16 mouse cellular contexts compared by ENCODE assay signal in genomic region chr9:23533870-23534269, GRCm38 (mm10).
DNase-seq lines count a peak whose midpoint lies in the region; ATAC-seq and TF ChIP-seq lines count a peak whose summit lies in the region.
"Had no signal": no experiment of that assay in that cellular context is flagged by ENCODE, and none has a peak within 500 bp of the region (broad histone marks: within the 10 kb centered on the region; RNA-seq: fewer than 3 reads in every experiment).

No protein-coding gene starts in this region.

- peak; percentile 82 for ATAC-seq in common myeloid progenitor, adult 5-6 weeks (replicated peaks; ENCODE audit: low read depth, poor library complexity, severe bottlenecking)
- no peak for ATAC-seq in hindbrain, embryonic 11.5 days (ENCODE audit: low FRiP score)
- ATAC-seq: midbrain, embryonic 16.5 days had no signal

- peaks cover 4% of the 10 kb centered on the region; the same call in 1 of the 2 replicates for H3K9me3 ChIP-seq in E14TG2a.4 (ENCODE audit: low read length)
- H3K9me3 ChIP-seq in hindbrain, embryonic 11.5 days (ENCODE audit: control insufficient read depth, low read length): no peaks in the 10 kb centered on the region
- H3K9me3 ChIP-seq: lung, embryonic 15.5 days; neural tube, embryonic 15.5 days had no signal

- peak; percentile 72 for TF ChIP-seq CTCF in layer of hippocampus, adult 2 months (conservative IDR thresholded peaks at IDR 0.05)
- TF ChIP-seq CTCF in E14TG2a.4 (conservative IDR thresholded peaks at IDR 0.05; ENCODE audit: low read length): peak; percentile 56

- no peak overlapping the region for H3K4me2 ChIP-seq in hindbrain, embryonic 11.5 days (replicated peaks; ENCODE audit: low read depth, low read length)
- H3K4me2 ChIP-seq: lung, embryonic 15.5 days; neural tube, embryonic 15.5 days had no signal

- 0 out of 2 replicates have a peak, but pooled peaks cover 3% of the 10 kb centered on the region for H3K4me1 ChIP-seq in E14TG2a.4 (replicated peaks; ENCODE audit: low read depth, low read length)
- H3K4me1 ChIP-seq in hindbrain, embryonic 11.5 days (replicated peaks; ENCODE audit: control insufficient read depth, insufficient read depth, low read length): no peaks in the 10 kb centered on the region
- H3K4me1 ChIP-seq: lung, embryonic 15.5 days; neural tube, embryonic 15.5 days had no signal

- H3K36me3 ChIP-seq in E14TG2a.4 (ENCODE audit: insufficient read depth, low read length): no peaks in the 10 kb centered on the region
- H3K36me3 ChIP-seq in hindbrain, embryonic 11.5 days (ENCODE audit: control insufficient read depth, insufficient read depth, low read length): no peaks in the 10 kb centered on the region
- H3K36me3 ChIP-seq: lung, embryonic 15.5 days; neural tube, embryonic 15.5 days had no signal

- WGBS in hindbrain, embryonic 11.5 days: 34% methylated on average over 1 of the region's 1 CpGs

- H3K27ac ChIP-seq in layer of hippocampus, adult 2 months: no peak overlapping the region
- H3K27ac ChIP-seq in hindbrain, embryonic 11.5 days (ENCODE audit: low read depth, low read length): no peak overlapping the region
- H3K27ac ChIP-seq: lung, embryonic 15.5 days; neural tube, embryonic 15.5 days had no signal

- no peaks in the 10 kb centered on the region for H3K27me3 ChIP-seq in E14TG2a.4 (ENCODE audit: insufficient read depth, low read length)
- no peaks in the 10 kb centered on the region for H3K27me3 ChIP-seq in hindbrain, embryonic 11.5 days (ENCODE audit: control insufficient read depth, insufficient read depth, low read length)
- H3K27me3 ChIP-seq: lung, embryonic 15.5 days; neural tube, embryonic 15.5 days had no signal

- H3K4me3 ChIP-seq in layer of hippocampus, adult 2 months: no peak overlapping the region
- no peak overlapping the region for H3K4me3 ChIP-seq in E14TG2a.4 (replicated peaks; ENCODE audit: low read length)
- H3K4me3 ChIP-seq in hindbrain, embryonic 11.5 days (ENCODE audit: low read depth, low read length): no peak overlapping the region
- H3K4me3 ChIP-seq: lung, embryonic 15.5 days; neural tube, embryonic 15.5 days had no signal

- no peak overlapping the region for H3K9ac ChIP-seq in hindbrain, embryonic 11.5 days (ENCODE audit: low read depth, low read length)
- H3K9ac ChIP-seq: lung, embryonic 15.5 days; neural tube, embryonic 15.5 days had no signal

- peak; percentile 25 for DNase-seq in embryo, embryonic 10 days (ENCODE audit: low spot score)
- DNase-seq in embryo, embryonic 11 days: no peak
- DNase-seq in layer of hippocampus, adult 2 months (ENCODE audit: low spot score in 2 of 2): no peak
- DNase-seq in layer of hippocampus, adult 9-11 months: no peak
- DNase-seq in hindbrain, embryonic 11.5 days (ENCODE audit: low spot score): no peak
- DNase-seq in ovary, postnatal 10 days (ENCODE audit: low spot score): no peak
- DNase-seq: cerebellum, adult 9-10 months; heart, adult 11 months; heart, postnatal 4 days; right cerebral cortex, postnatal 14 days; thymus, postnatal 14 days had no signal
